Mouse (Mus musculus): Measurements from ENCODE around the gene Ambp.

GRCm38 (mm10) chr4:63166323-63166722, 11.7 kb upstream of the Ambp start:
- TF ChIP-seq POLR2A (IDR thresholded peaks at IDR 0.05; ENCODE audit: borderline replicate concordance, insufficient read depth, low read length), result no peak
- TF ChIP-seq CTCF (IDR thresholded peaks at IDR 0.05; ENCODE audit: borderline replicate concordance, insufficient read depth, low read depth, low read length), result no peak
